Mouse (Mus musculus) ES-E14 (cell line): ENCODE data around the gene Pgm2. TPM values are rescaled to one million over a fixed set of nuclear protein-coding genes. Genes with fewer than 3 reads are reported as not detected.
A peak's percentile ranks its signal among the peaks of the same experiment; 100 is the strongest.

Experiments used
- DNase-seq: peaks from one replicate; pipeline ENCODE4 v3.0.0-alpha.2; 2013; ENCODE audit warnings: low read depth, low spot score
- H3K27ac ChIP-seq: 2 replicates; pipeline ENCODE4 v1.5.1; 2012; ENCODE audit warnings: low read depth, mild to moderate bottlenecking, low read length, moderate library complexity, mixed read lengths; ENCODE audit not compliant: poor library complexity, insufficient read depth, severe bottlenecking
- H3K36me3 ChIP-seq: 2 replicates; pipeline ENCODE4 v1.6.1; 2012; ENCODE audit warnings: mild to moderate bottlenecking, low read length, moderate library complexity, mixed read lengths; ENCODE audit not compliant: control insufficient read depth, poor library complexity, insufficient read depth, severe bottlenecking
- H3K4me1 ChIP-seq, 2 experiments: fragments of 150-350 bp in 1 of 2; sonication (generic) in 1 of 2; 2 replicates each; pipeline ENCODE4 v1.6.1; 2012; ENCODE audit warnings: low read length in 2 of 2, mild to moderate bottlenecking in 1 of 2, mixed read lengths in 1 of 2; ENCODE audit not compliant: control insufficient read depth in 2 of 2, insufficient read depth in 2 of 2, poor library complexity in 1 of 2
- H3K4me3 ChIP-seq, 2 experiments: fragments of 150-350 bp in 1 of 2; sonication (generic) in 1 of 2; 2 replicates each; pipeline ENCODE4 v1.5.1; 2012; ENCODE audit warnings: low read length in 2 of 2, low read depth in 1 of 2, mild to moderate bottlenecking in 1 of 2, mixed read lengths in 1 of 2; ENCODE audit not compliant: insufficient read depth in 1 of 2, poor library complexity in 1 of 2, severe bottlenecking in 1 of 2
- H3K9ac ChIP-seq: 2 replicates; pipeline ENCODE4 v1.6.1; 2012; ENCODE audit warnings: low read depth, mild to moderate bottlenecking, low read length, mixed read lengths; ENCODE audit not compliant: poor library complexity, insufficient read depth, severe bottlenecking
- H3K9me3 ChIP-seq: fragments of 150-350 bp; sonication (generic); 2 replicates; pipeline ENCODE4 v1.6.1; 2012; ENCODE audit warnings: low read depth, mild to moderate bottlenecking, low read length; ENCODE audit not compliant: control insufficient read depth, insufficient read depth
- CHD2 ChIP-seq: IDR thresholded peaks from 2 replicates; pipeline ENCODE4 v1.6.1; 2014; ENCODE audit warnings: mild to moderate bottlenecking, low read depth, low read length, inconsistent platforms
- HCFC1 ChIP-seq: IDR thresholded peaks from 2 replicates; pipeline ENCODE4 v1.6.1; 2012; ENCODE audit warnings: low read length, inconsistent platforms, borderline replicate concordance; ENCODE audit not compliant: insufficient read depth
- MAFK ChIP-seq: IDR thresholded peaks from 2 replicates; pipeline ENCODE4 v1.6.1; 2014; ENCODE audit warnings: mild to moderate bottlenecking, low read depth, low read length, inconsistent platforms; ENCODE audit not compliant: insufficient read depth
- ZC3H11A ChIP-seq: IDR thresholded peaks from 2 replicates; pipeline ENCODE4 v1.6.1; 2012; ENCODE audit warnings: low read depth, mild to moderate bottlenecking, inconsistent platforms, low read length, borderline replicate concordance
- ZNF384 ChIP-seq: IDR thresholded peaks from 2 replicates; pipeline ENCODE4 v1.6.1; 2012; ENCODE audit warnings: low read depth, low read length, inconsistent platforms
- in situ Hi-C, 2 experiments: fragments of 600-800 bp; cut with MboI; formaldehyde crosslinking; loops; one replicate each; pipeline ENCODE4 v1.15.1; 2025; ENCODE audit warnings: low sequenced_read_pairs in 2 of 2, inconsistent platforms in 1 of 2; ENCODE audit not compliant: unreplicated experiment in 2 of 2
- total RNA-seq: library from RNA; depleted of rRNA; stranded (reverse); fragments of 300-350 nt; gene quantifications from 2 replicates; pipeline ENCODE4 v1.2.3, GENCODE M21; 2012

The Pgm2 gene
- total RNA-seq, 1 experiment: 11.9 TPM

GRCm38 (mm10) chr5:64088740-64089139, 4.0 kb upstream of the Pgm2 start:
- H3K4me1 ChIP-seq: peaks cover 0 to 2% of the 10 kb centered on the region in 2 experiments; a peak in 1 of 4 replicates
- H3K9ac ChIP-seq: no peak overlapping the region
- H3K4me3 ChIP-seq: no peak overlapping the region
- H3K27ac ChIP-seq: no peak overlapping the region
- TF ChIP-seq ZC3H11A: no peak
- TF ChIP-seq HCFC1: no peak
- TF ChIP-seq MAFK: no peak
- no peak for TF ChIP-seq ZNF384
- TF ChIP-seq CHD2: no peak
- in situ Hi-C loops: no loop called here
- no peaks in the 10 kb centered on the region for H3K9me3 ChIP-seq
- no peaks in the 10 kb centered on the region for H3K36me3 ChIP-seq
- DNase-seq: no peak

- no peak for DNase-seq
- in situ Hi-C loops: no loop called here
- Histone ChIP-seq H3K27ac (no peak overlapping the region), H3K9me3 (no peaks in the 10 kb centered on the region), H3K36me3 (peaks cover 3% of the 10 kb centered on the region; the same call in 1 of the 2 replicates), H3K4me3 (peak overlapping the region; percentile 81 to 92), H3K4me1 (peaks cover 5 to 9% of the 10 kb centered on the region in 2 experiments; a peak in 3 of 4 replicates), H3K9ac (peak overlapping the region; percentile 79)
- TF ChIP-seq CHD2 (no peak), ZC3H11A (no peak), MAFK (no peak), HCFC1 (no peak), ZNF384 (no peak)
Measured at GRCm38 (mm10) chr5:64093349-64093871, 660 bp downstream of the Pgm2 start.

DNA sequence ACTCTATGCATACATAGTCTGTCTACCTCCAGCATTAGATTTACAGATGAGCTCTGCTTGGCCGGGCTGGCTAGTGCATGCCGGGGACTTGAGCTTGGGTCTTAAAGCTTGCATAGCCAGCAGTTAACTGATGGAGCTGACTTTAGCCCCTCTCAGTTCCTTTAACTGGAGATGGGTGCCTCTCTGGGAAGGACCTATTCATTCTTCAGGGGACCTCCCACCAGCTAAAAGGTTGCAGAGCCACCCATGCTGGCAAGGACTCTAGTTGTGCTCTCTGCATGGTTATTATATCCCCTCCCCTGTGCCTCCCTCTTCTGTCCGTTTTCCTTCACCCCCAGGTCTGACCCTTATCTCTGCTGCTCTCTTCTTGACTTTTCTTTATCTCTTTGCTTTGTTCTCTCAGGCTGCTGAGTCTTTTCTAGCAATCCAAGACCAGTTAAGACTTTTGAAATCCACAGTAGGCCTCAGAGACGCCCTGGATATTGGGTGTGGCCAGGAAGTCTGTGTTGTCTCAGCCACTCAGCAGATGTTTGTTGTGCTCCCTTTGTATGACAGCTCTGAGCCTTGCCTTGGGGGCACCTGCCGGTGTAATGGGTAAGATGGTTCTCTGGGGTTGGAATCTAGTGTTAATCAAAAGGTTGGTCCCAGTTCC, 2.7 kb downstream of the Pgm2 start:
- no peak overlapping the region for H3K4me3 ChIP-seq
- no peak for DNase-seq
- in situ Hi-C loops: no loop called here
- H3K9me3 ChIP-seq: no peaks in the 10 kb centered on the region
- peaks cover 5 to 9% of the 10 kb centered on the region in 2 experiments; a peak in 3 of 4 replicates for H3K4me1 ChIP-seq
- H3K36me3 ChIP-seq: peaks cover 3% of the 10 kb centered on the region; the same call in 1 of the 2 replicates
- H3K27ac ChIP-seq: peak overlapping the region; percentile 25; the same call in 1 of the 2 replicates
- TF ChIP-seq ZNF384 (no peak), HCFC1 (no peak), CHD2 (no peak), ZC3H11A (no peak), MAFK (no peak)
- H3K9ac ChIP-seq: no peak overlapping the region

- Histone ChIP-seq H3K9ac (no peak overlapping the region), H3K27ac (no peak overlapping the region), H3K4me1 (peaks cover 0 to 2% of the 10 kb centered on the region in 2 experiments; a peak in 1 of 4 replicates), H3K4me3 (no peak overlapping the region), H3K9me3 (no peaks in the 10 kb centered on the region), H3K36me3 (peaks cover 17% of the 10 kb centered on the region)
- no peak for DNase-seq
- TF ChIP-seq ZC3H11A: no peak
- in situ Hi-C loops: no loop called here
Measured at GRCm38 (mm10) chr5:64101993-64102716, 9.4 kb downstream of the Pgm2 start.
